Mouse (Mus musculus): ENCODE results near the gene Antxr1. TPM values are rescaled to one million over a fixed set of nuclear protein-coding genes. Genes with fewer than 3 reads are reported as not detected.

The Antxr1 gene
- total RNA-seq, 2 experiments from 2014 or later: 32.9 to 34.0 TPM

DNA sequence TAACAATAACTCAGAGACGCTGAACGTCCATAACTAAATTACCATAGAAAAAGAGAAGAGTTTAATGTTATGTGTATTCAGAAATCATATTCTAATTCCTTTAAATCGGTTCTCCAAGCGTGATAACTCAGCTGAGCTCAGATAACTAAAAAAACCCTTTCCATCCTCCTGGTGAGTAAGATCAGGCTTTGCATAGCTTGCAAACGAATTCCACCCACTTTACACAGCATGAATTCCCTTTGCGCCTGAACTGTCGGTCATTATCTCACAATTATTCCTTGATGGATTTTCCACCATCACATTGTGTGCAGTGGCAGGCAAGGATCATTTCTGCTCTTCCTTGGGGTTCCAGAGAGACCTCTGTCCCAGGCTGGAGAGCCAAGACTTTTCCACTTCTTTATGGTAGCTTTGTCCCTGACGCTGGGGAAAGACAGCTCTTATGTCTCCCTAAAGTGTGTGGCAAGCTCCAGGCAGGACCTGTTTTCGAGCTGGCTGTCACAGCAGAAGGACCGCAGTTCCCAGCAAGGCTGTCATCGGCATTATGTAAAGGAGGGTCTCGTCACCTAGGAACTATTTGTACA, 201.6 kb downstream of the Antxr1 start:
- no peak for DNase-seq

DNA sequence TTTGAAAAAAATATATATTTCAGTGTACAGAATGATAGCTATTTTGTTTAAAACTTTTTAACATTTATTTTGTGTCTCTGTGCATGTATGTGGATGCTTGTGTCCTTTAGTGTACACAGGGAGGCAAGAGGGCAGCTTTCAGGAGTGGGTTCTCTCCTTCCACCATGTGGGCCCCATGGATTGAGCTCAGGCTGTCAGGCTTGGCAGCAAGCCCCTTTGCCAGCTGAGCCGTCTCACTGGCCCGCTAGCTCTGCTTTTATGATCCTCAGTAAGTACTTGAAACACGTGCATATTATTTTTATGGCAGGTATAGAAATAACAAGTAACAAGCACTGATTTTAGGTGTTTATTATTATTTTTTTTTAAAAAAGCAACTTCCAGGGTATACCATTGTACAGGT, 202.1 kb downstream of the Antxr1 start:
- DNase-seq: no peak

DNA sequence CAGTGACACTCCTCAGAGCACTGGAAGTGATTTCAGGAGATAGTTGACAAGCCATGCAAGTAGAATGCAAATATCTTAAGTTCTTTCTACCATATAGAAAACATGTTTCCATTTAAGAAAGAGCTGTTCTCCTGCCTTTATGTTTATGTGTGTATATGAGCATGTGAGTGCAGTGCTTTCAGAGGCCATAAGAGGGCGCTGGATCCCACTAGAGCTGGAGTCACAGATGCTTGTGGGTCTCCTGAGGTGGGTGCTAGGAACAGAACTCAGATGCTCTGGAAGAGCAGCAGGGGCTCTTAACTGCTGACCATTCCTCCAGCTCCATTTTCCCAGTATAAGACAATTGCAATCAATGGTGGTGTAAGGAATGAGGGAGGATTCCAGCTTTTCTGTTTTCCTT, 204.5 kb downstream of the Antxr1 start:
- DNase-seq: no peak

DNA sequence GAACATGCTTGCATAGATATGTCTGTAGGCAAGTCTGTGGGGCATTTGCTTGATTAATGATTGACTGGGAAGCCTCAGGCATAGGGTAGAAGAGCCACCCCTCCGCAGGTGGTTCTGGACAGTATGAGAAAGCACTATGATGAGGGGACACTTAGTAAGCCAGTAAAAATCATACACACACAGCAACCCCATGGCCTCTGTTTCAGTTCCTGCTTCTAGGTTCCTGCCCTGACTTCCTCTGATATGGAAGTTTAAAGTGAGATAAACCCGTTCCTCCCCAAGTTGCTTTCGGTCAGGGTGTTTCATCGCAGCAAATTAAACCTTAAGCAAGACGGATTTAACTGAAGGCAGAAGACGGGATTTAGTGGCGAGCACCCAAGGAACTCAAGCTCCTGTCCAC, 205.0 kb downstream of the Antxr1 start:
- no peak for DNase-seq

DNA sequence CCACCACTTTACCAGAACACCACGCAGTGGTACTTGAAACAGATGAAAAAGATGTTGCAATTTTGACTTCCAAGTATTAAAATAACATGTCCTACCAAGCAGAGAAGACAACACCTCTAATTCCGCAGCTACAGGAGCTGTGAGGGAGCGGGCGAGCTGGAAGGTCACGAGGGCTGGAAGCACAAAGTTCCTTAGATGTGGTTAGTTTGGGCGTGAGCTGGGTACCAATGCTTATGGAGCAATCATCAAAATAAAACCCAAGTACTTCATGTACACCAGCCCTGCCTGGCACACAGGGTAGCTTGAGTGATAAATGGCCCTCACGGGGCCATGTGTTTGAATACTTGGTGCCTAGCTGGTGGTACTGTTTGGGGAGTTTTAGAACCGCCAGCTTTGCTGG, 205.8 kb downstream of the Antxr1 start:
- DNase-seq: no peak

DNA sequence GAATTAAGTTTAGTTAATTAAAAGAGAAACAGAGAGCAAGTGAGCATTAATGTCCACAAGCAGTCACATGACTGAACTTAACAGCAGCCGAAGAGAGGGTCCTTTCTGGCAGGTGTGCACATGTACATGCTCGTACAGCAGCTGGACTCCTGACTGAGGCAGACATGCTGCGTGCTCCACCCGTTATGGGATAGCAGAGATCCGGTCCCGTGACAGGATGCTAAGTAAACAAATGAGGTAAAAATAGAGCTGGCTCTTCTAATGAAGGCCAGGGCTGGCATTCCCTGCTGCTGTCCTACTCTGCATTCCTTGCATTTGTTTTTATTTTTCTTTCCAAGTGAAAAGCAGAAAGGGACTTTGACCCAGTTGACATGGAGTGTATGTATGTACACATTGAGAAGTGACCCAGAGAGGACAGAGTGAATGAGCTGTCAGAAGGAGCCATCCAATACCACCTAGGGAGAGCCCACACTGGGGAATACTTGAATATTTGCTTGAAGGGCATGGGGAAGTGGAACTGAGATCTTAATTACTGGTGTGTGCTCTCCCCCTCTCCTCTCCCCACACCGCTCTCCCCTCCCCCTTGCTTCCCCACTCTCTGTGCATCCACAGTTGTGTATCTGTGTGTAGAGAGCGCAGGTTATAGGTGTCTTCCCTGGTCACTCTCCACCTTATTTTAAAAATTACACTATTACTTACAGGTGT, 208.4 kb downstream of the Antxr1 start:
- no peak for DNase-seq

DNA sequence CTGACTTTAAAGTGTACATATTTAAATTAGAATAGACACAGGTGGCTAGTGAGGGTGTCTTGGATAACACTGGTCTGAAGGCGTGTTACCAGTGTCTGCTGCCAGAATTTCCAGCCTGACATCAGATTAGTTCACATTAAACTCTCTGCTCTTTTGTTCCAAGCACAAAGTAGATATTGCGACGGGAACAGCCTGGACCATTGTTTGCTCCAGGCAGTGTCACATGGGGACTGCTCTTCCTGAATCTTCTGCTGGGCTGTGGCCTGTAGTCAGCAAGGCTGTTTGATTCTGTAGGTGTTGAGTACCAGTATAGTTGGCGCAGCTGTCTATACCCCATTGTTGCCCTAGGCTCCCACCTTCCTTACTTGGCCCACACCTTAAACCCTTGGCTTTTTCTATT, 211.6 kb downstream of the Antxr1 start:
- DNase-seq: no peak

DNA sequence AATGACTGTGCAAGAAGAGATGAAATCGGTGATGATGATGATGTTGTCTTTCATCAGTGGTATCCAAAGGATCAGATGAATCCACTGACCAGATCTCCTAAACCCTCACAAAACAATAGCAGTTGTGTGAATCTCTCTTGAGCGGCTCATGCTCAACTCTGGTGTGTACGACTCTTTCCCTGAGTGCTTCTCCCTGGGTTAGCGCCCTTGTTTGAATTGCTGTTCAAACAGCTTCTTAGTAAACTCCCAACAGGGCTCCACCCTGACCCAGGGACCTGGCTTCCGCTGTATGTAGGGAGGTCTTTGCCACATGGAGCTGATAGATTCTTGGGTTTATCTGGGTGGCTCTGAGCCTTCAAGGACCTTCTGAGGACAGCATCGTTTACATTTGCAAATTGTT, 212.2 kb downstream of the Antxr1 start:
- no peak for DNase-seq

DNA sequence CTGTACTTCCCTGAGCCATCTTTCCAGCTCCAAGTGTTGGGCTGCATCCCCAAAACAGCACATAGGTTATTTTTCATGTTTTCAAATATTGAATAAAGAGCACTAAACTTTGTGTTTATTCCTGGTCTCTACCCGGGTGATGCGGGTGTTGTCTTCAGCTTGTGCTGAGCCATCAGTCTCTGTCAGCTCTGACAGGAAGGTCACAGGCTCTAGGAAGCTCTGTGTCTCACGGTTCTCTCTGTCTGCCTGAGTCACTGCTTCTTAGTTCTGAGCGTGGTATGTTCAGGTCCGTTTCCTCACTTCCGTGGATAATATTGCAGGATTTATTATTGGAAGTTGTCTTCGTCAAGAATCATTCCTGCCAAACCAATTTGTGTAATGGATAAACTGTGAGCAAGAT, 213.7 kb downstream of the Antxr1 start:
- no peak for DNase-seq

DNA sequence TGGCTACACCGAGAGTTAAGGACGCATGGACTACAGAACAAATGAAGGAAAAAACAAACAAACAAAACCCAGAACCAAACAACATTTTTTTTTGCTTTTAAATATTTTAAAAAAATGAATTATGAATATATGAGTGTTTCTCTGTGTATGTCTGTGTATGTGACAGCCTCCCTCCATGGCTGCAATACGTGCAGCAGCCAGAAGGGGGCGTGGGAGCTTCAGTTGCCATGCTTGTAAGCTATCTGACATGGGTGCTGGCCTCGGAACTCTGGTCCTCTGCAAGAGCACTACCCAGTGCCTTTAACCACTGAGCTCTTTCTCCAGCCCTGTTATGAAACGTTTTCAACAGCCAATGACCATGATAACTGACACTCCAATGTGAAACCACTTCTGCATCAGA, 215.0 kb downstream of the Antxr1 start:
- DNase-seq: no peak

DNA sequence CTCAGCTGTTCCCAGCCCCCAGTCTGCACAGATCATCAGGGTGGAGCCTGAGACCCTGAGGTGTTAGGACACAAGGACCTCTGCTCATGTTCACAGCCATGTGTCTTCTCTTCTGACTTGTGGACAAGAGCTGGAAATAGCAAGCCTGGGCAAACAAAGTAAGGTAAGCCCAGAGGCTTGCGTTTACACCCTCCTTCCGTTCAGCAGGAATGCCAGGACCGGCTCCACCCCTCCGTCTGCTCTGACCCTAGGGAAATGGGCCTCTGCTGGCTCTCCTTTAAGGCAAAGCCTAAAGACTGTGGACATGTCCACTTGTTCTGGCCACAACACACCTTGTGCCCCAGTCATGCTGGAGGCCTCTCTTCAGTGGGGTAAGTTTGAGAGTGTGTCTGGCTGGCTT, 215.6 kb downstream of the Antxr1 start:
- DNase-seq: no peak

DNA sequence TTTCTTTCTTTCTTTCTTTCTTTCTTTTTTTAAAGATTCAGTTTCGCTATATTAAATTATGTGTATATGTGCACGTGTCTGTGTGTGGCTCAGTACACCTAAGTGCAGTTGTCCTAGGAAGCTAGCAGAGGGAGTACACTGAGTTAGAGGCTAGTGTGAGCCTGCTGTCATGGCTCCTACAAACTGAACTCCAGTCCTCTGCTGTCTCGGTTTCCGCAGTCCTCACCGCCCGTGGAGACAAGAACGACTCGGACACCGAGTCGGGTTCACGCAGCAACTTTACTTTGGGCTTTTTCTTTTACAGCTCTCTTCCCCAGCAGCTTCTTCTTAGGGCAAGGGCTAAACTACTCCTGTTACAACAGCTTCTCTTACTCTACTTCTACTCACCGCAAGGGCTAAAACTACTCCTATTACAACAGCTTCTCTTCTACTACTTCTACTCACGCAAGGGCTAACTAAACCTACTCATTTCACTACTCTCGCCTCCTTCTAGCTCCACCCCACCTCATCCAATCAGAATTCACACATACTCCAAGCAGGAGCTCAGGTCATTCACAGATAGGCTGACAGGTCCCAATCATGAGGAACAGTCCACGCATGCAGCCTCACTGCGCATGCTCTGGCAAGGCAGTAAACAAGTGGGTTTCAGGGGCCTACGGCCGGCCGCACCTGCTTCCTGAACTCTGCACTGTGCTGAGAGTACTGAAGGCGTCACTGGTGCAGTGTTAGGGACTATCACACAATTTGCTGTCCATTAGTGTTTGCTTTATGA, 216.4 kb downstream of the Antxr1 start:
- DNase-seq: no peak

DNA sequence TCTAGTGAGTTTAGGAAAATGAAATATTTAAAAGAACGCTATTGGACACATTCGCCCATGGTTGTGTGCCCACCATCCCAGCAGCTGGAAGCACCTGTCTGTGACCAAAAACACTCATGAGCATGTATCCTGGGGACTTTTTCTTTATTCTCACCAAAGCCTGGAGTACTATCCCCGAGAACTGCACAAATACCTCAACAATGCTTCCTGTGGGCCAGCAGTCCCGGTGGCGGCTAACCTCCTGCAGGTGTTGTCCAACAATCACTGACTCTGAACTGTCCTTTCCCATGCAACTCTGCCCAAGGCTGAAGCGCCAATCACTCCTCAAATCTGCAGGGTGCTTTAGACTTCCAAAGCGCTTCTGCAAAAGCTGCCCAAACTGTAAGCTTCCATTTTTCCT, 219.0 kb downstream of the Antxr1 start:
- no peak for DNase-seq

DNA sequence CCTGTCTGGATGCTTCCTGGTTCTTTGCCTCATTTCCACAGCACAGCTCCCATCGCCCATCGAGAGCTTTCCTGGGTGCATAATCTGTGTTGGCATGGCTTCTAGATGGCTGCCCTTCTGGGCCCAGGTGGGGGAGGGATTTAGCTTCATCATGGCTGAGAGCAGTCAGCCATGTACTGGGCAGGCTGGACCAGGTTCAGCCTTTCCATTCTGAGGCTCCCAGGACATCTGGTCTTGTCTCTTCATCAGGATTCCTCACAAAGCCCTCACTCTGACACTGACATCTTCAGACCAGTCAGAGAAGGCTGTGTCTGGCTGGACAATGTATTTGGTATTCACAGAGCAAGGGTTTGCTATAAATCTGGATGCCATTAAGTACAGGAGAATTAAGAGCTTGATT, 219.6 kb downstream of the Antxr1 start:
- no peak for DNase-seq

DNA sequence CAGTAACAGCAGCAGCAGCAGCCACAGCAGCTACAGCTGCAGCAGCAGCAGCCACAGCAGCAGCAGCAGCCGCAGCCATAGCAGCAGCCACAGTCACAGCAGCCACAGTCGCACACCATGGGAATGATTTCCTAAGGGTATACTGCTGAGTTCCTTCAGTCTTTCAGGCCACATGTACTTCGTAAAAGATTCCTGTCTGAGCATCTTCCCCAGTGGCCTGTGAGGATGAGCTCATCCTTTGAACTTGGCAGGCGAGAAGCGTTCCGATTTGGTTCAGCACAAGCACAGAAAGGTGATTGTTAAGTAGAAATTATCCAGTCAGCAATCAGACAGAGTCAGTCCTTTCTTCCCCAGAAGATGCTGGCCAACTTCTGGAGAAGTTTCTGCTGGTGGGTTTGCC, 223.5 kb downstream of the Antxr1 start:
- peak; percentile 40 for DNase-seq

DNA sequence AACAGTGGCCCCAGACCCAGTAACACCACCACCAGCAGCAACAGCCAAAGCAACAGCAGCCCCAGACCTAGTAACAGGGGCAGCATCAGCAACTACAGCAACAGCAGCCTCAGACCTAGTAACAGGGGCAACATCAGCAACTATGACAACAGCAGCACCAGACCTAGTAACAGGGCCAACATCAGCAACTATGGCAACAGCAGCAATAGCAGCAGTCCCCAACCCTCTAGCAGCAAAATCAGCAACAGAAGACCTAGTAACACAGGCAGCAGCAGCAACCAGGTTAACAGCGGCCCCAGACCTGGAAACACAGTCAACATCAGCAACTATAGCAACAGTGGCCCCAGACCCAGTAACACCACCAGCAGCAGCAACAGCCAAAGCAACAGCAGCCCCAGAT, 224.1 kb downstream of the Antxr1 start:
- DNase-seq: no peak

DNA sequence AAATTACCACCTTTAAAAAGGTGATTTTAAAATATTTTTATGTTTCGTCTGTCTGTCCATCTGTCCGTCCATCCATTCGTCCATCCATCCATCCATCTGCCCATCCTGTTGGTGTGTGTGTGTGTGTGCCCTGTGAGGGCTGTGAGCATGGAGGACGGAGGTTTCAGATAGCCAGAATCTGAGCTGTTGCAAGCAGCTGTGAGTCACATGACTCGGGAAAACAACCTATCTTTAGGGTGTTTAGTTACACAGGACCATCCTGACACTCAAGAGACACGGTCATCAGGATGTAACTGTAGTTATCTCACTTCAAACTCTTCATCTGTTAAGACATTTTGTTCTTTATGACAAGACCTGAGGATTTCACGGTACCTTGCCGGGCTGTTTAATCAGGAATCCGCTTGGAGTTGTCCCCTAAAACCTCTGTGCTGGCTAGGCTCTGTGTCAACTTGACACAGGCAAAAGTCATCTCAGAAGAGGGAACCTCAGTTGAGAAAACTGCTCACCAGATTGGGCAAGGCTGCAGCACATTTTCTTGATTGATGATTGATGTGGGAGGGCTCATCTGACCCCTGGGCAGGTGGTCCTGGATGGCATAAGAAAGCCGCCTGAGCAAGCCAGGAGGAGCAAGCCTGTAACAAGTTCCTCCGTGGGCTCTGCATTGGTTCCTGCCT, 231.4 kb downstream of the Antxr1 start, which contains the start of gene D6Ertd527e:
Gene D6Ertd527e (plus strand): TSS at position 624 of the 674 bp plus-strand sequence.
- DNase-seq: no peak

DNA sequence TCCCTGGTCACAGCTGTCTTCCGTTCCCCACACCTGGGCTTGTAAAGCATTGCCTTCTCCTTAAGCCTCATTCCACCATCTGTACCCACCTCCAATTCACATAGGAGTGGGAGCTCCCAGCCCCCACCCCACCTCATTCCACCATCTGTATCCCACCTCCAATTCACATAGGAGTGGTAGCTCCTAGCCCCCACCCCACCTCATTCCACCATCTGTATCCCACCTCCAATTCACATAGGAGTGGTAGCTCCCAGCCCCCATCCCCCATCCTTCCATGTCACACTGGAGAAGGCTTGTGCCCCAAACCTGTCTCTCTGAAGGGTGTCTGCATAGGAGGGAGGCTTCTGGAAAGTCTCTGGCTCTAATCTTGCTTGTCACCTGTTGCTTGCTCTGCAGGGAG, 232.3 kb downstream of the Antxr1 start:
- DNase-seq: no peak

DNA sequence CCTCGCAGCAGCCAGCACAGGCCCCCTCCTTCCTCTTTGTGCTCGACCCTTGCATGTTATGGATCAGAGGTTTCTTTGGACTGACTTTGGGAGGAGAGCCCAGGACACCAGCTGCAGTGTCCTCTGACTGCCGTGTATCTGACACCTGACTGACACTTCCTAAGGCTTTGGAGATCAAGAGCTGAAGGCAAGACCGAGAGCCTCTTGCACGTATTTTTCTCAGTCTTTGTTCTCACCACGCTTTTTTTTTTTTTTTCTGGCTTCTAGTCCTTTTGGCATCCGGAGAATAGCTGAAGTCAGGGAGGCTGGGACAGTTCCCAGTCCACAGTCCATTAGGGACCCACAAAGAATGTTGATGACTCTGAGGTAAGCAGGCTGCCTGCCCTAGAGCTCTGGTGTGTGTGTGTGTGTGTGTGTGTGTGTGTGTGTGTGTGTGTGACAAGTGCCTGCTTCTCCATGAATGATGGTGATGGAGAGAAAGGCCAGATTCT, 233.2 kb downstream of the Antxr1 start:
- peak; percentile 62 for DNase-seq

DNA sequence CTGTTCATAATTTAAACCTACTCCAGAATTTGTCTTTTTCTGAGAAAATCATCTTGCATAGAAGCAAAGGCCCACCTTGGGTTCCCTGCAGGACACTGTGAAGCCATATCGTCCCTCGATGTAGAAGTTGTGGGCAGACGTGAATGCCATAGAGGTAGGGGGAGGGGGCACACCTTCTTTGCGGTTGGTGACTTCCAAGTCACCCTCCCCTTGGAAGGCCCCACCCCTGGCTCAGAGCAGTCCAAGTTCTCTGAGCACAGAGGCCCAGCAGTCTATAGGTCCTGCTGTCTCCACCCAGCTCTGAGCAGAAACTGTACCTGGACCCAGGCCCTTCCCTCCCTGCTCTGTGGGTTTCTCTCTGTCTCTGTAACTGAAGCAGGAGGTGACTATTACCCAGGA, 233.7 kb downstream of the Antxr1 start:
- no peak for DNase-seq

DNA sequence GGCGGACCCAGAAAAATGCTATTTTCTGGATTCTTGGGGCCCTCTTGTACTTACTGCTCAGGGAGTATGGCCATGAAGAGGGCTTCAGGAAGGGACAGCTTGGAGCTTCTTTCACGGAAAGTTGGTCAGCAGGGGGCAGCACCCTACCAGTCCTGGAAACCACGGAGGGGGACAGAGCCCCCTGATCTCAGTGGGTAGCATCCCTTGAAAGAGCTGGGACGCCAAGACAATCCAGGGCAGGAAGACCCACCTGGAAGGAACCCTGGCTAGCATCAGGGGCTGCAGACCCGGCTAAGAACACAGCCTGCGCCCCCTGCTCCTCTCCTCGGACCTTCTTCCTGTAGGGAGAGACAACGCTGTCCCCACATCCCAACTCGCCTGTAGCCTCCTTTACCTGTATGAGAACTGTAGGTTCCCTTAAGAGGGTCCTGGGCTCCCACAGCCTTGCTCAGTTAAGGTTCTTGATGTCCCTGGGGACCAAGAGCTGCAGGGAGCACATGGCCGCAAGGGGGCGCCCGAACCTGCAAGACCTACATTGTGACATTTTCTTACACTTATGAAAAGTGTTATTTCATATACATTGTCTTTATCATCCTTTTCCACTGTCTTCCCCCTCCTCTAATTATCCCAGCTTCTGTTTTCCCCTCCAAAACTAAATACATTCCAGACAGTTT, 234.2 kb downstream of the Antxr1 start:
- peak; percentile 91 for DNase-seq

DNA sequence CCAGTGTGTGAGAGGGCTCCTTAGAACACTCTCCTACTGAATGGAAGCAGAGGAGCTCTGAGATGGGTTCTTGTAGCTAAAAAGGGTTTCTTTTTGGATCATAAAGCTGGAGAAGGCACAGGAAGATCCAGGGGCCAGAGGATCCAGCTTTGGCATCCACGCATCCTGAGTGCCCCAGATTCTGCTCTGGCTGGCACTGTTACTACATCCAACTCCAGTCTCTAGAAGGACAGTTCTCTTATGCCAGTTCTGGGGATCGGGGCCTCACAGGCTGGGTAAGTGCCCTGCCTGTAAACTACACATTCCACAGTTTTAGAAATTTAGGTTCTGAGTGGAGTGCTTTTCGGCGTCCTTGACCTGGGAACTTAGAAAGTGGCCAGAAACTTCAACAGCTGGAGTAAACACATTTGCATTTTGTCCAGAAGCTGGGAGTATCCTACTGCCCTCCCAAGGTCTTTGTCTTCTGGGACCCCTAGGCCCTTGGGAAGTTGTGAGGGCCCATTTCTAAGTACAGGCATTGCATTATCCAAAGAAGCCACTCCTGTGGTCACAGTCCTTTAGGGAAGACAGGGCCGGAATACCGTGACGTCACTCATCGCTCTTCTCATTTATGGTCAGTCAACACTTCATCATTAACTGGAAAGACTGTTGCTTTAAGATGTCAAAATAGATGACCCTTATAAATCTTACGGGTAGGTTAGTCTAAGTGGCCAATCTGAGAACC, 235.2 kb downstream of the Antxr1 start:
- no peak for DNase-seq

Data from heart, postnatal 4 days (tissue).